Mouse (Mus musculus) spleen, adult 18-20 months (tissue): ENCODE measurements around the gene Daam1.

Experiments
- DNase-seq, 2 experiments: peaks; one replicate each; pipeline ENCODE4 v3.0.0; 2022; ENCODE audit warnings: mixed read lengths in 2 of 2

Daam1 gene

GRCm38 (mm10) chr12:71973577-71973976, 142.7 kb downstream of the Daam1 start:
- no peak for DNase-seq

DNA sequence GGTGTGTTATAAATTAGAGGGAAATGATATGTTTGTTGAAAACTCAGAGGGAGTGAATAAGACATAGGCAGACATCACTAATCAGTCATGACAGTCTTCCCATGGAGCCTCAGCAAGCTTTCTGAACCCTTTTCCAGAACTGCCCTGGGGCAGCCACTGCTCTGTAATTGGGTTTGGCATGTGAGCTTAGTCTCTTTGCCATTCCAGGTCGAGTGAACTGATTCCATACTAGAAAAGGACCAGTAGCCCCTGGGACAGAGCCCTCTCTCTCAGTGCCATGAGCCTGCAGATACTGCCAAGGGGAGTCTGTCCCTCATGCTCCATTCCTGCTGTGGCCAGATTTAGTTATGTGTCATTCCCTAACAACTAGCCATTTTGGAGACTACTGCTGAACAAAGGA, 144.7 kb downstream of the Daam1 start:
- DNase-seq, result no peak

GRCm38 (mm10) chr12:71976361-71976960, 145.6 kb downstream of the Daam1 start:
- no peak for DNase-seq

DNA sequence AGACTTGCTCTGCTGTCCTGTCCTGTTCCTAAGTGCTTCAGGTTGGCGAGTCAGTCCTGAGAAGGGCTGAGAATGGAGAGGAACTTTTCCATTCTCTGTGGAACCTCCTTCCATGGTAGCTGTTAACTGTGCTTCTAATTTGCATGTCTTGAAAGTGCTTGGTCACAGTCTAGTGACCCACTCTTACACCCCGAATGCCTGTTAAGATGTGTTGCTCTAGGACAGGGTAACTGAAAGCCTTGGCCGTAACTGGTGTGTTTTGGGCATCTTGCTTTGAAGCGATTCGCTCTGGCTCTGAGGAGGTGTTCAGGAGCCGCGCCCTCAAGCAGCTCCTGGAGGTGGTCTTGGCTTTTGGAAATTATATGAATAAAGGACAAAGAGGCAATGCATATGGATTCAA, 146.5 kb downstream of the Daam1 start:
- no peak for DNase-seq

DNA sequence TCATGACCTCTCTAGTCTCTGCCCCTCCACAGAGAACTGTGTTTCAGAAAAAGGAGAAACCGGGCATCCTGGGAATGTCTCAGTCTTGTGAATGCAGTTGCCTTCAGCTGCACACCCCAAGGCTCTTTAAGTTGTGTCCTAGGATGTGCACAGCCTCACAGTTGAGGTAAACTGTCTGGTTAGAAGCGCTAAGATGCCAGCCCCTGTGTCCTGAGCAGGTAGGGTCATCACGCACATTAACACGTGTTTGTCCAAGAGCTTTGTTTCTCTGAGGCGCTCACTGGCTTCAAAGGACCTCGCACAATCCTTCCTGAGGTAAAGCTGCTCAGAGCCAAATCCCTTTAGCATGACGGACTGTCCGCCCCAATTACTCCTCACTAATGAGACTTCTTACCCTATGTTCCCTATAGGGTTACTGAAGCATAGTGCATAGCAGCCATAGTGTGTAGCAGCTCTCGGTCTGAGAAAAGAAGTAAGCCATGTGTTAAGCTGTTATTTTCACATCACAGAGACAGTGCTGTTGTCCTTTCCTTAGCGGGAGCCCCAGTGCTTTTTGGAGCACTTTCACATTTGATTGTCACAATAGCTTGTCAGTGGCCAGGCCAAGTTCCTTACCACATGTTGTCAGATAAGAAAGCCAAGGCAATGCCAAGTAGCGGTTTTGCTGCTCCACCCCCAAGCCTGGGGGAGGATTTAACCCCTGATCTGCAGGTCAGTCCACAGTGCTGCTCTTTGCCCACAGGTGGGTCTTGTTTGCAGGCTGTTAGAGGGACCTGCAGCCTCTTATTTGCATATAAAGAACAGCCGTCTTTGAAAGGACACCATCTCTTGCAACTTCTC, 147.9 kb downstream of the Daam1 start:
- DNase-seq, result no peak

DNA sequence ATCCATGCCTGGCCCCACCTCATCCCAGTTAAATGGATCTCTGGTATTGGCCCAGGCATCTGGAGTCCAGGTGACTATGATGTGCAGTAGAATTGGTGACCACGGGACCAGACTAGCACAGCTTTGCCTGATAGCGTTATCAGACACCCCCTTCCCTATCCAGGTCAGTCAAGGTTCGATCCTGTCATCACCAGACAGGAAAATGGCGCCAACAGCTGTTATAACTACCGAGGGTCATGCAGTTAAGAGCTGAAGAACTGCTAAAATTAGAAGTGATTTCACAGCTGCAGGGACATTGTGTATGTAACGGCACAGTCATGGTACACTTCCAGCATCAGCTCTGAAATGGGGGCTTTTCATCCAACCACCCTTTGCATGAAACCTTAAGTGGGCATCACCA, 149.3 kb downstream of the Daam1 start:
- DNase-seq, result no peak

DNA sequence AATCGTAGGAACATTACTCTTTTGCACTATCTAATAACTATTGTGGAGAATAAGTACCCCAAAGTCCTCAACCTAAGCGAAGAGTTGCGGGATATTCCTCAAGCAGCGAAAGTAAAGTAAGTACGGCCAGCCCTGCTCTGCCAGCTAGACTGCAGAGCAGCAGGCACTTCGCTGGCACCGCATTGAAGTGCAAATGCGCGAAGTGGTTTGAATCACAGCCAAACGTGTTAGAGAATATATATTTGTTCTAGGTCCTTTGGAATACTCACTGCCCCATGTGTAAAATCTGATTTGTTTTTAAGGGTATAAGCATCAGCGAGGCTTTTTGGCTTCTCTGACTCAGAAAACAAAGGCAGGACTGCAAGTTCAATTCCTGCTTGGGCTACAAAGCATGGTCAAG, 149.9 kb downstream of the Daam1 start:
- DNase-seq, result no peak

DNA sequence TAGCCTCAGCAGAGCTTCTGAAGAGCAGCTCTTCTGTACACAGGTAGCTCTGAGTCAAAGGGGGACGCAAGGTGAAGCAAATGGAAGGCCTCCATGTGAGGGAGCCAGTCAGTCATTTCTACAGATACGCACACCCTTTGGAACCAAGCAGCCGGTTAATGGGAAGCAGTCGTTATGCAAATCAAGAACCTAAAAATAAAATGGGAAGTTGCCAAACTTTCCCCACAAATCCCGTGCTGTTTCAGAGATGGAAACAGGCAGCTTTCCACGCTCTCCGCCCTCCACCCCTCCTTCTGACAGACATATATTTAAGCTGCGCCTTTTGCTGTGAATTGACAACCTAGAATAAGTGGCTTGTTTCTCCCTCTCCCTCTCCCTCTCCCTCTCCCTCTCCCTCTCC, 150.4 kb downstream of the Daam1 start:
- no peak for DNase-seq

GRCm38 (mm10) chr12:71981791-71982190, 150.9 kb downstream of the Daam1 start:
- DNase-seq, result no peak

DNA sequence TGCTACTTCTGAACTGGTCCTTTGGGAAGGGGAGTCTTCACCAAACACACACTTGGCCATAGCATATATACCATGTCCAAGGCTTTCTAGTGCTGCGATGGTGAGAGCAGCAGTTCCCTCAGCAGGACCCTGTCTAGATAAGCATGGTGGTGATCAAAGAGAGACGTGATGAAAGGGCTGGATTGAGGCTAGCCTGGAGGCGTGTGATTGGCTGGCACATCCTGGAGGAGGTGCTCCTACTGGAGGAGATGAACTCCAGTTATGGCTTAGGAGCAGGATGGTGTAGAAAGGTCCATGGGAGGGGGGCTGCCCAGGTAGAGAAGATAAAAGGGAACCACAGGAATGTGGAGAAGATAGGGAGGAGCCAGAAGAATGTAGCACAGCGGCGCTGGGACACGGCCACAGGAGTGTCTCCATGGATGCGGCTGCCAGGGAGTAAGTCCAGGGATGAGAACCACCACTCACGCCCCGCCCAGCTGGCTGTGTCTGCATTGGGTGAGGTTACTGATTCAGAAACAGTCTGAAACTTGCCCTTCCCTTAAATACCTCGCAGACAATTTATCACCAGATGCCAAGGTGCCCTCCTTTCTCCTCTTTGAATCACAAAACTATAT, 152.3 kb downstream of the Daam1 start:
- no peak for DNase-seq

- no peak for DNase-seq
Observed at GRCm38 (mm10) chr12:71987161-71987560, 156.3 kb downstream of the Daam1 start.

DNA sequence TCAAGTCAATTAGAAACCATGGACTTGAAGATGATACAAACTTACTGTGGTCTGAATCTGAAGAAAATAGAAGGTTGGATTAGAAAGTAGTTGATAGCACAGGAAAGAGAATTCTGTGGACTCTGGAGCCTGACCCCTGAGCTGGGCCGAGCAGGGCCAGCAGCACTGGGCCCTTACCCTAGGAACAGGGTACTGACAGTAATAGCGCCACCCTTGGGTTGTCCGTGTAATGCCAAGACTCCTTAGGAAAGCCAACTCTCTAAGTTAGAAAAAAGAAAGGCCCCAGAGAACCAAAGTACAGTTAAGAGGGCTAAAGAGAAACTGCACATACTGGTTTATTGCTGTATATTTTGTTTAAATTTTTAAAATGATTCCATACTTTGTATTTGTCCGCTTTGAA, 157.0 kb downstream of the Daam1 start:
- DNase-seq, result no peak

DNA sequence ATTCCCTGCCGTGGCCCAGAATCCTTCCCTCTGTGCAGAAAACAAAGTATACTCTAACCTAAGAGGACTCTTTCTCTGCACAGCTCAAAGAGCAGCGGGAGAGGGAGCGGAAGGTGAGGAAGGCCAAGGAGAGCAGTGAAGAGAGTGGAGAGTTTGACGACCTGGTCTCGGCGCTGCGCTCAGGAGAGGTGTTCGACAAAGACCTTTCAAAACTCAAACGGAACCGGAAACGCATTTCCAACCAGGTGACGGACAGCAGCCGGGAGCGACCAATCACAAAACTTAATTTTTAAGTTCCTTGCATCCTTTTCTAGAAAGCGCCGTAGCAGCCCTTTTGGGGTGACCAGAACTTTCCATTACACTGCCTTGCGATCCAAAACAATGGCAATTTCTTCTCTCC, 158.7 kb downstream of the Daam1 start:
- no peak for DNase-seq

- no peak for DNase-seq
Observed at GRCm38 (mm10) chr12:71992599-71993210, 161.8 kb downstream of the Daam1 start.

GRCm38 (mm10) chr12:71995831-71996230, 165.0 kb downstream of the Daam1 start:
- DNase-seq, result no peak

- DNase-seq, result no peak
Observed at GRCm38 (mm10) chr12:71996920-71997319, 166.0 kb downstream of the Daam1 start.

DNA sequence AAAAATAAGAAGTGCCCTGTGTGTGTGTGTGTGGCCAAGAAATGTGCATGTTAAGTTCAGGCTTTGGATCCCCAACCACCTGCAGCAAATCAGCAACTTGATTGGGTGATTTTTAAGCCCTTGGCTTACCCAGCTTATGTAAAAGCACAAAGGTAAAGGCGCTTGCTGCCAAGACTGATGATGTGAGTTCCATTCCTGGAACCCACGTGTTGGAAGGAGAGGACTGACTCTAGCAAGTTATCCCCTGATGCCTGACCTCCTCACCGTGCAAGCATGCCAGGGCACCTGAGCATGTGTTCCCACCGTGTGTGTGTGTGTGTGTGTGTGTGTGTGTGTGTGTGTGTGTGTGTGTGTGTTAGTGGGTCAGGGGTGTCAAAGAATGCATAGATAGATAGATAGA, 166.5 kb downstream of the Daam1 start:
- DNase-seq, result no peak

DNA sequence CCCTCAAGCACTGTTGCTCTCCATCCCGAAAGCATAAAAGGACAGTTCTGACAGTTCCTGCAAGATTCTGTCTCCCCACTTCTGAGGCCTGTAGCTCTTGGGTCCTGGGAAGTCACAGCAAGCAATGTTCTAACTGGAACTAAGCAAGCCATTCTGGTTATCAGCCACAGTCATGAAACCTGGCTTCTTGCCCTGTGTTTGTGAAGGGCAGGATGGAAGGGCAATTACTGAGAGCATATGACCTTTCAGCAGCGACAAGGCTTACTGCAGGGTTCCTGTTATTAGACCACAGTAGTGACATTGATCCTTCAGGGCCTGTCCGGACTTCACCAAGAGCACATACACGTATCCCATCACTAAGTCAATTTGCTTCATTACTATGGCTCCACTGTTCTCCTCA, 167.8 kb downstream of the Daam1 start:
- DNase-seq, result no peak

- DNase-seq, result no peak
Observed at GRCm38 (mm10) chr12:71999671-72000070, 168.8 kb downstream of the Daam1 start.

DNA sequence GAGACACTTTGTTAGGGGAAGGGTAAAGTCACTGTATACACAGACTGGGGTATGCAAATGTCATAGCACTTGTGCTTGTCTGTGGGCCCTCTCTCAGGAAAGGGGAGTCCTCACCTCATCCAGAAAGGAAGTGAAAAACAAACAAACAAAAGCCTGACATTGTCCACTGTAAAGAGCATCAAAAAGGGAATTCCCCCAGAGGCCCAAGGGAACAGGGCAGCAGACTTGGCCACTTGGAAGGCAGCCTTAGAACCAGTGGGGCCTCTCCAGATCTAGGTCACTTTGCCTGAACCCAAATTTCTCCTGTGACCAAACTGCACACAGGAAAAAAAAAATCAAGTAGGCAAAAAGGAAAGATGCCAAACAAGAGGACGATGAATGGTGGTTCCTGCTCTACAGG, 170.9 kb downstream of the Daam1 start:
- no peak for DNase-seq

- no peak for DNase-seq
Observed at GRCm38 (mm10) chr12:72005307-72005706, 174.4 kb downstream of the Daam1 start.

- no peak for DNase-seq
Observed at GRCm38 (mm10) chr12:72007656-72008055, 176.8 kb downstream of the Daam1 start.

DNA sequence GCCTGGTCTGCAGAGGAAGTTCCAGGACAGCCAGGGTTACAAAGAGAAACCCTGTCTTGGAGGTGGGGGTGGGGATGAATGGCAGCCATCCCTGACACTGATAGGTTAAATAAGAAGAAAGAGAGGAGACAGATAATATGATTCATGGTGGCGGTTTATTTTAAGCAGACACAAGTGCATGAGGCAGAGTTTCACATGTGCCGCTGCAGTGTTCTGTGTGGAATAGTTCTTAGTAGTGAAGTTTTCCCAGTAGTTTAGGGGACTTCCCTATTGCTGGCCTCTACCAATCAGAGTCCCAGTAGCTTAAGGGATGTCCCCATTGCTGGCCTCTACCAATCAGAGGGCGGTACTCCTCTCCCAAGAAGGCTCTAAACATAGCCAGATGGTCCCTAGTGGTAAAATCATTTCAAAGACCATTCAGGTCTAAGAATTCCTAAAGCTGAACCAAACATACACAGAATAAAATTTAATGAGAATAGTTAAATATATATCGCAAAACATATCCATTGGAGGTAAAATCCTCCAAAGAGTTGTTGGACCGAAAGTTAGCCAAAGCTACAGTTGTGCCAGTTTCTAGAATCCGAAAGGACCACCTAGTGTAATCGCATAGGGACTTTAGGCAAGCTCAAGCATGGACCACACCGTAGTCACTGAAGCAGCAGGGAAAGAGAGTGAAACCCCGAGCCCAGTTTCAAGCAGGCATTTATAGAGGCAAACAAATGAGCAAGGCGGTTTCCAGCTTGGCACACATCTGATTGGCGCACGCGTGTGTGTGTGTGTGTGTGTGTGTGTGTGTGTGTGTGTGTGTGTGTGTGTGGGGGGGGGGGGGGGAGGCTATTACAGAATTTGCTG, 178.4 kb downstream of the Daam1 start:
- DNase-seq, result no peak
